Mouse (Mus musculus): ENCODE results near the gene Ptpn9.

Gene Ptpn9

DNA sequence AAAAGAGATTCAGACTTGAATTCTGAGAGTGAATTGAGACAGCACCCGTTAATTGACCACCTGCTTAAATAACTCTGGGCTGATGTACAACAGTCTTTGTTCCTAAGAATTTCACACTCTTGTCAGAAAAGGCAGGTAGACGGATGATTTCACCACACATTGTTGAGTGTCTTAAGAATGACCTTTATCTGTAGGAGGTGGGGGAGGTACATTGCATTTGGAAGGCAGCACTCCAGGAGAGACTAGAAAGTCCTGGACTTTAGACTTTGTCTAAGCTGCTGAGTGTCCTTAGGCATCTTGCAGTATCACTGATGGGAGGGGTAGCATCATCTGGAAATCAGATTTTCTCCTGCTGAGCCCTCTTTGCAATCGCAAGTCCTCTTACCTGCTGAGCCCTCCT is 87.5 kb downstream of the Ptpn9 start:
- no peak for ATAC-seq (ENCODE audit: insufficient number of reproducible peaks, low FRiP score, low TSS enrichment)

Measured in cerebellum, adult (tissue).